Mouse (Mus musculus) A20 (cell line): Measurements from ENCODE around the gene Ptpn11.
"Not testable (repeated sequence)": the region's sequence is repeated elsewhere in the genome, so short reads cannot be mapped to it uniquely, and the experiment has no call there.

Source experiments
- DNase-seq: peaks from one replicate; pipeline ENCODE4 v3.0.0-alpha.2; 2011; ENCODE audit warnings: low read depth, low spot score

Gene Ptpn11

DNA sequence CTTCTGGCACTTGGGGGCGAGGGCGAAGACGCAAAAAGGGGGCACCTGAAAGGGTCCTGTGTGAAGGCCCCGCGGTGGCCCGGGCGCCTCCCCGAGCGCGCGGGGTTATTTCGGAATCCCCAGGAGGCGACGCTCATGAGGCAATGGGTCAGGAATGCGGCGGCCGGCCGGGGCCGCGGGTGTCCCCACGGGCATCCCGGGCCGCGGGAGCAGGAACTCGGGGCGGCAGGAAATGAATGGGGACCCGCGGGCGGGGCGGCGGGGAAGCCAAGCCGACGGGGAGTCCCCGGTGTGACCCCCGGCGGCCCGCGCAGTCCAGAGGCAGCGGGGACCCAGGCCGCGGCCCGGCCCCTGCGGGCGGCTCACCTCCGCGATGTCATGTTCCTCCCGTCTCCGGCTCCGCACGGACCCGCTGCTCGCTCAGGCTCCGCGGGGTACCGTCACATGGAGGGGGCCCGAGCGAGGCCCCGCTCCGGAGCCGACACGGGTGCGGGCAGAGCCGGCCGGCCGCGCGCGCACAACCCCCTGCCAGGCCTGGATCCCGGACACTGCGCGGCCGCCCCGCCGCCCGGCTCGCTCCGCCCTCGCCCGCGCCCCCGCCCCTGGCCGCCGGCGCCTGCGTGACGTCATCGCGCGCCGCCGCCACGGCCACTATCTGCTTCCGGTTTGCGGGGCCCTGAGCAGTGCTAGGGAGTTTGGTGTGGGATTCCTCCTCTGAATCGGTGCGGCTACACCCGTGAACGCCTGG is at the start of gene Ptpn11:
Gene Ptpn11, minus strand, starts transcription at position 562 of the 748 bp plus-strand sequence.
- peak; percentile 90 for DNase-seq

GRCm38 (mm10) chr5:121239846-121240245 is 48.6 kb upstream of the Ptpn11 start:
- no peak for DNase-seq

- DNase-seq, result no peak
These were observed 47.0 kb upstream of the Ptpn11 start for GRCm38 (mm10) chr5:121238208-121238607.

DNA sequence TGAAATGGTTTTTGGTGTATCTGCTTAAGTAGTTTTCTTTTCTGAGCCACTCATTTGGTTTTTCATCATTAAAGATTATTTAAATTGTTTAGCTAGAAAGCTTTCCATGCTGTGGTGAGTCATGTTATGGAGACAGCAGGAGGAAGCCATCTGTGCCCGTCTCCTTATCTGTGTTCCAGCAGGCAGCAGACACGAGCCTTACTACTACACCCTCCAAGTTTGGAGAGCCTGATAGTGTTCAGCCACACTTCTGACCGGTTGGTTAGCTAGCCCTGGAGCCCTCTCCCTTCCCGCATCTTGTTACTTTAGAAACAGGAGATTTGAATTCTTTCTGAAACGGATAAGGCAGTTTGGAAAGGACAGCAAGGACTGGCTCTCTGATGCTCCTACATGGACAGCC is 45.0 kb upstream of the Ptpn11 start:
- DNase-seq, result no peak

- DNase-seq, result no peak
These were observed 42.5 kb upstream of the Ptpn11 start for GRCm38 (mm10) chr5:121233726-121234125.

DNA sequence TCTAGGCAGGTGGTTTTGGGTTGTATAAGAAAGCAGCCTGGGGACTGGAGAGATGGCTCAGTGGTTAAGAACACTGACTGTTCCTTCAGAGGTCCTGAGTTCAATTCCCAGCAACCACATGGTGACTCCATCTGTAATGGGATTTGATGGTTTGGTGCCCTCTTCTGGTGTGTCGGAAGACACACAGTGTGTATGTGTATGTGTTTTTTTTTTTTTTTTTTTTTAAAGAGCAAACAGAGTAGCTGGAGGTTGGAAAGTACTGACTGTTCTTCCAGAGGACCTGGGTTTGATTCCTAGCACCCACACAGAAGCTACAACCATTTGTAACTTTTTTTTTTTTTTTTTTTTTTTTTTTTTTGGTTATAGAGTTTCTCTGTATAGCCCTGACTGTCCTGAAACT is 41.6 kb upstream of the Ptpn11 start:
- DNase-seq, result no peak

DNA sequence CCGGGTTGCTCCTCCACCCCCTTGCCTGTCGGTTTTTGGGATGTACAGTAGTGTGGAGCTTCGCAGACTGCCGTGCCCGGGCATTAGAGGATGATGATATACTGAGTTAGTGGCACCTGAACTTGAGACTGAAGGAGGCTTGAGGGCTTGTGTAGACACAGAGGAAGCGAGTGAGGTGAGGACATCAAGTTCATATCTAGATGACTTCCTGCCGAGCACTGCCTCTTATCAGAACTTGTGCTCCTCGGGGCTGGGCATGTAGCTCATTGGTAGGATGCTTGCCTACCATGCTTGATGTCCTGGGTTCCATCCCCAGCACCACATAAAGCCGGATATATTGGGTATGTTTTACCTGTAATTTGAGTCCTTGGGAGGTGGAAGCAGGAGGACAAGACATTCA is 39.6 kb upstream of the Ptpn11 start:
- DNase-seq, result no peak

- no peak for DNase-seq
These were observed 38.0 kb upstream of the Ptpn11 start for GRCm38 (mm10) chr5:121229182-121229581.

DNA sequence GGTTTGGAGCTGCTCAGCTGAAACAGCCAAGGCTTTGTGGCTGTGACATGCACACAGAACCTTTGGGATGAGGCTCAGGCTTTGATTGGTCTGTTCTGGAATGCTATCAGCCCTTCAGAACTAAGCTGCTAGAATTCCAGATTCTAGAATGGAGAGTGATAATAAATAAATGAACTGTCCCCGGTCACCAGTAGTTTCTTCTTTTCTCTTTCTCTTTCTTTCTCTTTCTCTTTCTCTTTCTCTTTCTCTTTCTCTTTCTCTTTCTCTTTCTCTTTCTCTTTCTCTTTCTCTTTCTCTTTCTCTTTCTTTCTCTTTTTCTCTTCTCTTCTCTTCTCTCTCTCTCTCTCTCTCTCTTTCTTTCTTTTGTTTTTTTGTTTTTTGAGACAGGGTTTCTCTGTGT is 36.1 kb upstream of the Ptpn11 start:
- not testable (repeated sequence) for DNase-seq

DNA sequence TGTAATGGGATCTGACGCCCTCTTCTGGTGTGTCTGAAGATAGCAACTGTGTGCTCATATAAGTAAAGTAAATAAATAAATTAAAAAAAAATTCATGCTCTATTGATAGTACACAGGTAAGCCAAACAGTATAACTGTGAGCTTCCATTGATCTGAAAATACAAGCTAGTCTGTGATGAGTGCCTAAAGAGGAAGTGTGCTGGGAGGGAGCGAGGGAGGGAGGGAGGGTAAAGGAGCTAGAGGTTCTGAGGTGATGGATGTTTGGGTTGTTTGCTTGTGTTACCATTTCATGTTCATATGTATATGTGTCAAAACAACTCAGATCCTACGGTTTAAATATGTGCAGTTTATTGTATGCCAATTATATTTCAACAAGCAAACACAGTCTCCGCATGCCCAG is 35.6 kb upstream of the Ptpn11 start:
- DNase-seq, result no peak

DNA sequence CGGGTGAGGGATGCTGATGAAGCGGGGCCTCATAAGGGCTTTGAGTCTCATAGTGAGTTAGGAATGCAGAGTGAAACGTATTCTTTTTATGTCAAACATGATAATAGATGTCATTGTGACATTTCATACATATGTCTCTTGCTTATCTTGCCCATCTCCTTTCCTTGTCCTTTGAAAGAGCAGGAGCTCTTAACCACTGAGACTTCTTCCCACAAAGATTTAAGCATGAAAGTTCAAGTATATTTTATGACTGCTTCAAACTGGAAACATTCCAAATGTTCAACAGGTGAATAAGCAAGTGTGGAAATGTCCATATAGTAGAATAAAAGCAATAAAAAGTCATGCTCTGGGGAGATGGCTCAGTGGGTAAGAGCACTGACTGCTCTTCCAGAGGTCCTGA is 35.2 kb upstream of the Ptpn11 start:
- no peak for DNase-seq

GRCm38 (mm10) chr5:121225854-121226253 is 34.7 kb upstream of the Ptpn11 start:
- no peak for DNase-seq

- DNase-seq, result no peak
These were observed 33.7 kb upstream of the Ptpn11 start for GRCm38 (mm10) chr5:121224856-121225255.

DNA sequence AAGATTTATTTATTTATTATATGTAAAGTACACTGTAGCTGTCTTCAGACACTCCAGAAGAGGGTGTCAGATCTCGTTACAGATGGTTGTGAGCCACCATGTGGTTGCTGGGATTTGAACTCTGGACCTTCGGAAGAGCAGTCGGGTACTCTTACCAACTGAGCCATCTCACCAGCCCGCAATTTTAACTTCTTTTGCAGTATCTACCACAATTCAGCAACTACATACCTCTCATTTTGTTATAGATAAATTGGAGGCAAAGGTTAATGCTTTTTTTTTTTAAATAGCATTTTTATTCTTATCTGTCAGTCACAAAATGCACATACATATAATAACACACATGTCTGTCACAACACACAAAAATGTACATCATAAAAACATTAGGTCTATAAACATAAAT is 32.8 kb upstream of the Ptpn11 start:
- not testable (repeated sequence) for DNase-seq

- DNase-seq, result no peak
These were observed 30.2 kb upstream of the Ptpn11 start for GRCm38 (mm10) chr5:121221328-121221850.

- peak; percentile 68 for DNase-seq
These were observed 29.6 kb upstream of the Ptpn11 start for GRCm38 (mm10) chr5:121220732-121221301.

GRCm38 (mm10) chr5:121219980-121220731 is 29.0 kb upstream of the Ptpn11 start, which contains the start of gene Hectd4:
Gene Hectd4, plus strand, starts transcription at chr5:121220219.
- DNase-seq, result peak; percentile 96

DNA sequence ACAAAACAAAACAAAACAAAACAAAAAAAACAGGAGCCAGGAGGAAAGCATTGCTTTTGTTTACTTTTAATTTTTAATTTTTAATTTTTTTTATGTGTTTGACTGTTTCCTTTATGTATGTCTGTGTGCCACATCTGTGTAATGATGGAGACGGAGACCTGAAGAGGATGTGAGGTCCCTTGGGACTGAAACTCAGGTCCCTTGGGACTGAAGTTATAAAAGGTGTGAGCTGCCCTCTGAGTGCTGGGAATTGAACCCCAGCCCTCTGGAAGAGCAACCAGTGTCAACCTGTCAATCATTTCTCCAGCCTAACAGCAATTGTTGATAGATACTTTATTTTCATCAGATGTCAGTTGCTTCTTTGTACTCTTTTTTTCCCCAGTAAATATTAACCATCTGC is 28.0 kb upstream of the Ptpn11 start:
- DNase-seq, result peak; percentile 63

GRCm38 (mm10) chr5:121217313-121217634 is 26.1 kb upstream of the Ptpn11 start:
- DNase-seq, result no peak

DNA sequence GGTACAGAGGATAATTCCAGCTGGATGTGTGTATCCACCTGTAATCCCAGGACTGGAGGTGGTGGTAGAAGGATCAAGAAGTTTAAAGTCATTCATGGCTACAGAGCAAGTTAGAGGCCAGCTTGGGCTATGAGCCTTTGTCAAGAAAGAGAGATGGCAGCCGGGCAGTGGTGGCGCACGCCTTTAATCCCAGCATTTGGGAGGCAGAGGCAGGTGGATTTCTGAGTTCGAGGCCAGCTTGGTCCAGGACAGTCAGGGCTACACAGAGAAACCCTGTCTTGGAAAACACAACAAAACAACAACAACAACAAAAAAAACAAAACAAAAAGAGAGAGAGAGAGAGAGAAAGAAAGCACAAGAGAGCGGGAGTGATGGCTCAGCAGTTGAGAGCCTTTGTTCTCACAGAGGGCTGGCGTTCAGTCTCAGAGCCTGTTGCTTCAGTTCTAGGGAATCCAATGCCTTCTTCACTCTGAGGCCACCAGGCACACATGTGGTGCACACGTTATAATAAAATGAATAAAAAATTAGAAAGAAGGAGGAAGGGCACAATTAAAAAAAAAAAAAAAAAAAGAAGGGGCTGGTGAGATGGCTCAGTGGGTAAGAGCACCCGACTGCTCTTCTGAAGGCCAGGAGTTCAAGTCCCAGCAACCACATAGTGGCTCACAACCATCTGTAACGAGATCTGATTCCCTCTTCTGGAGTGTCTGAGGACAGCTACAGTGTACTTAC is 25.6 kb upstream of the Ptpn11 start:
- DNase-seq, result not testable (repeated sequence)

DNA sequence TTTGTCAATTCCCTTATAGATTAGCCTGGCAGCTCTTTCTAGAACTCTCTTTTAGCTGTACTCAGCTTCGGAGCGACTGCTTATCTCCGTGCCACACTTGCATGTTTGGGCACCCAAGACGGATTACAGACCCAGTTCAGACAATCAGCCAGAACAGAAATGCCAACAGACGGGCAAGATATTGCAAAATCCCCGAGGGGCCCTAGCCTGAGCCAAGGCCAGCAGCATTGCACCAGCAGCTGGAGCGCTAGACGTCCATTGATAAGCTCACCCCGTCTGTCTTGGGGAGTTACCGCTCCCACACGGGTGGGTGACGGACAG is 24.9 kb upstream of the Ptpn11 start:
- DNase-seq, result no peak
